Mouse (Mus musculus) myocyte (in vitro differentiated cells): Measurements from ENCODE around the gene Xpo6.

Experiments used
- E2F4 ChIP-seq: IDR thresholded peaks from one replicate; pipeline ENCODE4 v1.6.1; 2011; ENCODE audit warnings: mild to moderate bottlenecking, control low read depth, moderate library complexity; ENCODE audit not compliant: insufficient read depth
- MAX ChIP-seq: IDR thresholded peaks from one replicate; pipeline ENCODE4 v1.6.1; 2011; ENCODE audit warnings: low read depth, mild to moderate bottlenecking, control low read depth
- MYOD1 ChIP-seq, 3 experiments: IDR thresholded peaks; one replicate each; pipeline ENCODE4 v1.6.1; 2011; ENCODE audit warnings: control low read depth in 2 of 3, low read depth in 2 of 3, mild to moderate bottlenecking in 2 of 3, moderate library complexity in 1 of 3; ENCODE audit not compliant: insufficient read length in 2 of 3, control insufficient read depth in 1 of 3
- MYOG ChIP-seq, 3 experiments: IDR thresholded peaks; one replicate each; pipeline ENCODE4 v1.6.1; 2011; ENCODE audit warnings: control low read depth in 2 of 3, low read depth in 2 of 3, mild to moderate bottlenecking in 2 of 3; ENCODE audit not compliant: insufficient read length in 2 of 3, control insufficient read depth in 1 of 3, insufficient read depth in 1 of 3
- POLR2A ChIP-seq: IDR thresholded peaks from one replicate; pipeline ENCODE4 v1.6.1; 2011; ENCODE audit warnings: low read depth, mild to moderate bottlenecking, control low read depth, moderate library complexity; ENCODE audit not compliant: insufficient read length
- POLR2AphosphoS2 ChIP-seq: IDR thresholded peaks from one replicate; pipeline ENCODE4 v1.6.1; 2011; ENCODE audit warnings: low read depth, control low read depth; ENCODE audit not compliant: insufficient read length
- TCF12 ChIP-seq: IDR thresholded peaks from one replicate; pipeline ENCODE4 v1.6.1; 2011; ENCODE audit warnings: mild to moderate bottlenecking, control low read depth; ENCODE audit not compliant: poor library complexity, insufficient read depth, severe bottlenecking
- USF1 ChIP-seq: IDR thresholded peaks from one replicate; pipeline ENCODE4 v1.6.1; 2011; ENCODE audit warnings: low read depth, mild to moderate bottlenecking, control low read depth, moderate library complexity

DNA sequence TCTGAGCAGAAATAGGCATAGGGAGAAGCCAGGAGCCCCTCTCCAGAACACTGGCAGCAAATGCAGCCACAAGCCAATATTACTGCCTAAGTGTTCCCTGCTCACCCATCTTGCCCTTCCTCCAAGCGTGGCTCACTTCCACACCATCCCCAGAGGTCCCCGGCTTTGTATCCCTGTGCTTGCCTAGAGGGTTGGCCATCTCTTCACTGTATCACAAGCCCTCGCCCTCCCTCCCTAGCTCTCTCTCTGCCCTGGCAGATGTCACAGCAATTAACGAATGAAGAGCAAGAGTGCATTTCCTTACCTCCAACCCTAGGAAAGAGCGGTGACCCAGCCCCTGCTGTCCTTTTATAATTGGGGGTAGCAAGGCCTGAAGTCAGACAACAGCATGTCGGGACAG lies 148.4 kb downstream of the Xpo6 start:
- TF ChIP-seq USF1 (no peak), MYOD1 (IDR thresholded peaks at IDR 0.05; ENCODE audit: control insufficient read depth in 1 of 3, insufficient read length in 2 of 3, low read depth in 2 of 3) (no peak), TCF12 (no peak), POLR2A (no peak), POLR2AphosphoS2 (no peak), E2F4 (no peak), MAX (no peak), MYOG (IDR thresholded peaks at IDR 0.05; ENCODE audit: control insufficient read depth in 1 of 3, insufficient read depth in 1 of 3, insufficient read length in 2 of 3, low read depth in 2 of 3) (no peak)
